ENCODE assay signal across 25 mouse cellular contexts in the genomic region with DNA sequence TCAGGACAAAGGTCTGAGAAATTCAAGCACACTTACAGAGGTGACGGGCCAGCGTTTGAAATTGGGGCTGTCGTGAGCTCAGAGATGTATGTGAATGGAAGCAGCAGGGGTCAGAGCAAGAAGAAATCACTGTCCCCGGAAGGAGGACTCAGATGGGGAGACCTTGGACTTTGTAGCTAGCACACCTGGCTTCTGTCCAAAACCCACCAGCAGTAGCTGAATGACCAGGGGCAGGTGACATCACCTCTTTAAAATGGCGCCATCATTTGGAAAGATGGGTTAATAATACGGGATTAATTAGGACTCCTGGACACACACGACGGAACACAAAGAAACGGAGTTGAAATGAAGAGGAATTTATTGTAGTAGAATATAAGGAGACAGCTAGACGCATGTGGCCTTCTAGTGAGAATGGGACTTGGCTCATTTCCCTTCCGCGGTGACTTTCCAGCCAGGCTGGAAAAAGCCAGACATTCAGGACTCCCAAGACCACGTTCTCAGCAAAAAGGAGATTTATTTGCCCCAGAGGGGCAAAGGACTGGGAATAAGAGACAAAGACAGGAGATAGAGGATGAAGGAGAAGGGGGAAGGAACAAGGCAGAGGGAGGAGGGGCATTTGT. TPM values are rescaled to one million over a fixed set of nuclear protein-coding genes. Genes with fewer than 3 reads are reported as not detected.
DNase-seq lines count a peak whose midpoint lies in the region; ATAC-seq and TF ChIP-seq lines count a peak whose summit lies in the region.
"Had no signal": no experiment of that assay in that cellular context is flagged by ENCODE, and none has a peak within 500 bp of the region (broad histone marks: within the 10 kb centered on the region; RNA-seq: fewer than 3 reads in every experiment).

No protein-coding gene starts in this region.

- 0 out of 2 replicates have a peak, but pooled peaks cover 2% of the 10 kb centered on the region for H3K27me3 ChIP-seq in kidney, embryonic 15.5 days
- H3K27me3 ChIP-seq: forebrain, embryonic 15.5 days; heart, embryonic 12.5 days; midbrain, embryonic 13.5 days had no signal

- no peak overlapping the region for H3K27ac ChIP-seq in kidney, embryonic 15.5 days
- H3K27ac ChIP-seq in gastrocnemius, adult 2 months: no peak overlapping the region
- H3K27ac ChIP-seq: forebrain, embryonic 15.5 days; left cerebral cortex, adult 2 months; midbrain, embryonic 13.5 days had no signal

- no peaks in the 10 kb centered on the region for H3K4me1 ChIP-seq in kidney, embryonic 15.5 days

- ATAC-seq in kidney, embryonic 15.5 days (replicated peaks; ENCODE audit: low FRiP score): no peak
- ATAC-seq: forebrain, embryonic 15.5 days; intestine, postnatal 0 days; liver, postnatal 0 days; midbrain, embryonic 13.5 days had no signal

- no peak overlapping the region for H3K4me3 ChIP-seq in kidney, embryonic 15.5 days (replicated peaks)
- H3K4me3 ChIP-seq in gastrocnemius, adult 2 months: no peak overlapping the region
- H3K4me3 ChIP-seq: forebrain, embryonic 15.5 days; heart, embryonic 12.5 days; left cerebral cortex, adult 2 months; megakaryocyte, embryonic 14.5 days; midbrain, embryonic 13.5 days had no signal

- peak; percentile 71 for DNase-seq in adrenal gland, adult 2 months
- no peak for DNase-seq in adrenal gland, postnatal 4 days (ENCODE audit: low spot score in 2 of 2)
- peak; percentile 44 for DNase-seq in kidney, postnatal 10 days
- peak; percentile 22 for DNase-seq in lung, postnatal 10 days
- DNase-seq in lung, postnatal 25 days (ENCODE audit: low spot score): no peak
- DNase-seq in frontal cortex, postnatal 36 days (ENCODE audit: low spot score in 2 of 2): no peak
- DNase-seq in gastrocnemius, adult 2 months: no peak
- DNase-seq: cerebellum, adult 18-20 months; cerebellum, postnatal 36 days; gastrocnemius, postnatal 25 days; heart, adult 18-20 months; layer of hippocampus, adult 9-11 months; liver, postnatal 0 days; lung, postnatal 36 days; retina, postnatal 1 day; right cerebral cortex, postnatal 25 days; spleen, adult 18-20 months had no signal

- TF ChIP-seq CTCF in gastrocnemius, adult 2 months (IDR thresholded peaks at IDR 0.05): no peak

- intact Hi-C loops in gastrocnemius, adult 2 months (cut with DNase I): no loop called here

- WGBS in kidney, embryonic 15.5 days: 62% methylated on average over 13 of the region's 13 CpGs

- peaks cover 7% of the 10 kb centered on the region; the same call in 1 of the 2 replicates for H3K9me3 ChIP-seq in kidney, embryonic 15.5 days (replicated peaks)
- H3K9me3 ChIP-seq: forebrain, embryonic 15.5 days had no signal

- H3K9ac ChIP-seq in kidney, embryonic 15.5 days: no peak overlapping the region
- H3K9ac ChIP-seq: forebrain, embryonic 15.5 days; heart, embryonic 12.5 days; liver, postnatal 0 days; midbrain, embryonic 13.5 days had no signal

- H3K4me2 ChIP-seq in kidney, embryonic 15.5 days: no peak overlapping the region
- H3K4me2 ChIP-seq: forebrain, embryonic 15.5 days; heart, embryonic 12.5 days; liver, embryonic 11.5 days; midbrain, embryonic 13.5 days had no signal

- H3K36me3 ChIP-seq in kidney, embryonic 15.5 days: no peaks in the 10 kb centered on the region
- H3K36me3 ChIP-seq: forebrain, embryonic 15.5 days; heart, embryonic 12.5 days; midbrain, embryonic 13.5 days had no signal

RNA-seq across cellular contexts. Expression of a gene that starts 42.1 kb away (rescaled TPM):
- 1,000 to 10,000 TPM; 1,183 to 1,186 TPM for total RNA-seq in adrenal gland, adult 2 months (2021)
- polyA plus RNA-seq in adrenal gland, adult 2 months (2012; rRNA removed): 64.3 and 68.3 TPM in 2 replicates
- 1,000 to 10,000 TPM; 1,445 to 1,502 TPM for total RNA-seq in adrenal gland, postnatal 4 days (2021)
- polyA plus RNA-seq in kidney, embryonic 15.5 days (2015; fragmentation: Nextera tagmentation; extraction: Ambion mirVana): 1,080 and 1,196 TPM in 2 replicates
- 100 to 1,000 TPM; 544 to 670 TPM for total RNA-seq in gastrocnemius, adult 2 months (2021)

RNA-seq across cellular contexts. Expression of a gene that starts 49.0 kb away (rescaled TPM):
- 100 to 1,000 TPM in 1 of 2 experiments, 10 to 100 TPM in 1; 70.3 to 115 TPM for total RNA-seq in adrenal gland, adult 2 months (2021)
- 135 and 182 TPM in 2 replicates for polyA plus RNA-seq in adrenal gland, adult 2 months (2012; rRNA removed)
- 100 to 1,000 TPM; 108 to 113 TPM for total RNA-seq in adrenal gland, postnatal 4 days (2021)
- 15.2 and 15.8 TPM in 2 replicates for polyA plus RNA-seq in kidney, embryonic 15.5 days (2015; fragmentation: Nextera tagmentation; extraction: Ambion mirVana)
- 10 to 100 TPM; 15.7 to 17.4 TPM for total RNA-seq in gastrocnemius, adult 2 months (2021)

Comparison
In these comparisons a context has a peak if more than half of its experiments do, and no peak if none do; other contexts are left out.
1. DNase-seq: peak in adrenal gland, adult 2 months (single experiment), kidney, postnatal 10 days (single experiment) and lung, postnatal 10 days (single experiment); none in adrenal gland, postnatal 4 days (0 of 2), lung, postnatal 25 days (single experiment), frontal cortex, postnatal 36 days (0 of 2) and gastrocnemius, adult 2 months (single experiment).